Mouse (Mus musculus): ENCODE measurements around the gene Rab43.

- TF ChIP-seq TAL1 (IDR thresholded peaks at IDR 0.05; ENCODE audit: low read length), result no peak
- no peak for TF ChIP-seq GATA1 (IDR thresholded peaks at IDR 0.05; ENCODE audit: low read length)
These were observed 29.7 kb upstream of the Rab43 start for GRCm38 (mm10) chr6:87841635-87842034.
